Mouse (Mus musculus): ENCODE results near the gene Agbl5.

GRCm38 (mm10) chr5:30879347-30879943 lies 9.0 kb upstream of the Agbl5 start:
- TF ChIP-seq CTCF (IDR thresholded peaks at IDR 0.05; ENCODE audit: low read depth) (no peak), EP300 (IDR thresholded peaks at IDR 0.05; ENCODE audit: low read depth) (no peak)
